Mouse (Mus musculus) spleen, postnatal 36 days (tissue): ENCODE results near the gene Gm17655.
"Not testable (repeated sequence)": the region's sequence is repeated elsewhere in the genome, so short reads cannot be mapped to it uniquely, and the experiment has no call there.

ENCODE experiments used
- DNase-seq, 2 experiments: peaks; one replicate each; pipeline ENCODE4 v3.0.0; 2022; ENCODE audit warnings: low spot score in 2 of 2, mixed read lengths in 1 of 2

Gene Gm17655

GRCm38 (mm10) chr5:110086161-110086866, 14.0 kb upstream of the Gm17655 start:
- DNase-seq, result no peak

GRCm38 (mm10) chr5:110082961-110083360, 10.6 kb upstream of the Gm17655 start:
- DNase-seq, result no peak

- peak; percentile 83 to 84 for DNase-seq
Measured at GRCm38 (mm10) chr5:110057637-110058408, 14.5 kb downstream of the Gm17655 start.

GRCm38 (mm10) chr5:110023694-110024427, 48.5 kb downstream of the Gm17655 start:
- peak in 1 of 2 experiments; percentile 1 for DNase-seq

GRCm38 (mm10) chr5:110023273-110023672, 49.0 kb downstream of the Gm17655 start:
- no peak for DNase-seq

- not testable (repeated sequence) for DNase-seq
Measured at GRCm38 (mm10) chr5:110015775-110016174, 56.5 kb downstream of the Gm17655 start.
